Mouse (Mus musculus): ENCODE results near the gene Cacna1c. TPM values are rescaled to one million over a fixed set of nuclear protein-coding genes. Genes with fewer than 3 reads are reported as not detected.

Cacna1c gene
- total and polyA plus RNA-seq, 2 experiments from 2014 or later, result 5.1 to 39.4 TPM

GRCm38 (mm10) chr6:119008638-119009166, 187.5 kb downstream of the Cacna1c start:
- Histone ChIP-seq H3K27me3 (ENCODE audit: insufficient read depth, low read length) (no peaks in the 10 kb centered on the region), H3K4me2 (ENCODE audit: low read depth, low read length) (no peak overlapping the region), H3K4me3 (ENCODE audit: low read length) (no peak overlapping the region), H3K4me1 (ENCODE audit: insufficient read depth, low read length) (no peaks in the 10 kb centered on the region), H3K36me3 (ENCODE audit: insufficient read depth, low read length) (no peaks in the 10 kb centered on the region), H3K9ac (replicated peaks; ENCODE audit: low read length) (no peak overlapping the region), H3K27ac (no peak overlapping the region), H3K9me3 (ENCODE audit: low read length) (no peaks in the 10 kb centered on the region)
- DNase-seq (ENCODE audit: low spot score) (no peak), ATAC-seq (no peak)
- no peak for TF ChIP-seq CTCF (IDR thresholded peaks at IDR 0.05; ENCODE audit: low read depth)
- 50% methylated on average over 7 of the region's 7 CpGs for WGBS

- H3K4me1 ChIP-seq (ENCODE audit: insufficient read depth, low read length), result peaks cover 4% of the 10 kb centered on the region; the same call in 1 of the 2 replicates
- no peaks in the 10 kb centered on the region for H3K27me3 ChIP-seq (ENCODE audit: insufficient read depth, low read length)
- DNase-seq (ENCODE audit: low spot score), result no peak
- no peak overlapping the region for H3K27ac ChIP-seq
- H3K9me3 ChIP-seq (ENCODE audit: low read length), result no peaks in the 10 kb centered on the region
- no peak for TF ChIP-seq CTCF (IDR thresholded peaks at IDR 0.05; ENCODE audit: low read depth)
- 93% methylated on average over 5 of the region's 5 CpGs for WGBS
- no peaks in the 10 kb centered on the region for H3K36me3 ChIP-seq (ENCODE audit: insufficient read depth, low read length)
- ATAC-seq, result no peak
- H3K4me2 ChIP-seq (ENCODE audit: low read depth, low read length), result no peak overlapping the region
- H3K9ac ChIP-seq (replicated peaks; ENCODE audit: low read length), result no peak overlapping the region
- H3K4me3 ChIP-seq (ENCODE audit: low read length), result no peak overlapping the region
These were observed 191.6 kb downstream of the Cacna1c start for GRCm38 (mm10) chr6:119004596-119004995.

- no peak overlapping the region for H3K9ac ChIP-seq (replicated peaks; ENCODE audit: low read length)
- no peak for TF ChIP-seq CTCF (IDR thresholded peaks at IDR 0.05; ENCODE audit: low read depth)
- H3K4me3 ChIP-seq (ENCODE audit: low read length), result no peak overlapping the region
- no peak overlapping the region for H3K4me2 ChIP-seq (ENCODE audit: low read depth, low read length)
- H3K36me3 ChIP-seq (ENCODE audit: insufficient read depth, low read length), result no peaks in the 10 kb centered on the region
- no peak overlapping the region for H3K27ac ChIP-seq
- ATAC-seq (no peak), DNase-seq (ENCODE audit: low spot score) (no peak)
- H3K4me1 ChIP-seq (ENCODE audit: insufficient read depth, low read length), result peaks cover 4% of the 10 kb centered on the region; the same call in 1 of the 2 replicates
- no peaks in the 10 kb centered on the region for H3K9me3 ChIP-seq (ENCODE audit: low read length)
- WGBS, result 65% methylated on average over 2 of the region's 2 CpGs
- H3K27me3 ChIP-seq (ENCODE audit: insufficient read depth, low read length), result no peaks in the 10 kb centered on the region
These were observed 194.8 kb downstream of the Cacna1c start for GRCm38 (mm10) chr6:119001442-119001841.

GRCm38 (mm10) chr6:119000255-119000654, 196.0 kb downstream of the Cacna1c start:
- ATAC-seq, result no peak
- Histone ChIP-seq H3K9ac (replicated peaks; ENCODE audit: low read length) (no peak overlapping the region), H3K9me3 (ENCODE audit: low read length) (no peaks in the 10 kb centered on the region), H3K36me3 (ENCODE audit: insufficient read depth, low read length) (no peaks in the 10 kb centered on the region), H3K4me1 (ENCODE audit: insufficient read depth, low read length) (peaks cover 4% of the 10 kb centered on the region; the same call in 1 of the 2 replicates), H3K27me3 (ENCODE audit: insufficient read depth, low read length) (no peaks in the 10 kb centered on the region), H3K4me3 (ENCODE audit: low read length) (no peak overlapping the region), H3K4me2 (ENCODE audit: low read depth, low read length) (no peak overlapping the region), H3K27ac (no peak overlapping the region)
- DNase-seq (ENCODE audit: low spot score), result no peak
- TF ChIP-seq CTCF (IDR thresholded peaks at IDR 0.05; ENCODE audit: low read depth), result no peak
- 63% methylated on average over 3 of the region's 3 CpGs for WGBS

GRCm38 (mm10) chr6:118999329-118999875, 196.8 kb downstream of the Cacna1c start:
- Histone ChIP-seq H3K9ac (replicated peaks; ENCODE audit: low read length) (no peak overlapping the region), H3K27me3 (ENCODE audit: insufficient read depth, low read length) (no peaks in the 10 kb centered on the region), H3K9me3 (ENCODE audit: low read length) (no peaks in the 10 kb centered on the region), H3K36me3 (ENCODE audit: insufficient read depth, low read length) (no peaks in the 10 kb centered on the region), H3K4me1 (ENCODE audit: insufficient read depth, low read length) (peaks cover 4% of the 10 kb centered on the region; the same call in 1 of the 2 replicates), H3K4me2 (ENCODE audit: low read depth, low read length) (no peak overlapping the region), H3K27ac (no peak overlapping the region), H3K4me3 (ENCODE audit: low read length) (no peak overlapping the region)
- no peak for DNase-seq (ENCODE audit: low spot score)
- 89% methylated on average over 2 of the region's 2 CpGs for WGBS
- TF ChIP-seq CTCF (IDR thresholded peaks at IDR 0.05; ENCODE audit: low read depth), result no peak
- no peak for ATAC-seq

- Histone ChIP-seq H3K9me3 (ENCODE audit: low read length) (no peaks in the 10 kb centered on the region), H3K4me2 (ENCODE audit: low read depth, low read length) (no peak overlapping the region), H3K4me1 (ENCODE audit: insufficient read depth, low read length) (peaks cover 4% of the 10 kb centered on the region; the same call in 1 of the 2 replicates), H3K27me3 (ENCODE audit: insufficient read depth, low read length) (no peaks in the 10 kb centered on the region), H3K36me3 (ENCODE audit: insufficient read depth, low read length) (no peaks in the 10 kb centered on the region), H3K27ac (no peak overlapping the region), H3K9ac (replicated peaks; ENCODE audit: low read length) (no peak overlapping the region), H3K4me3 (ENCODE audit: low read length) (no peak overlapping the region)
- no peak for TF ChIP-seq CTCF (IDR thresholded peaks at IDR 0.05; ENCODE audit: low read depth)
- 97% methylated on average over 4 of the region's 4 CpGs for WGBS
- DNase-seq (ENCODE audit: low spot score), result no peak
- no peak for ATAC-seq
These were observed 198.8 kb downstream of the Cacna1c start for GRCm38 (mm10) chr6:118997397-118997796.

Measured in hindbrain, postnatal 0 days (tissue).